Mouse (Mus musculus) kidney, postnatal 10 days (tissue): Measurements from ENCODE around the gene Akap13.

Source experiments
- DNase-seq: peaks from one replicate; pipeline ENCODE4 v3.0.0; 2021; ENCODE audit warnings: mixed read lengths

Gene Akap13

DNA sequence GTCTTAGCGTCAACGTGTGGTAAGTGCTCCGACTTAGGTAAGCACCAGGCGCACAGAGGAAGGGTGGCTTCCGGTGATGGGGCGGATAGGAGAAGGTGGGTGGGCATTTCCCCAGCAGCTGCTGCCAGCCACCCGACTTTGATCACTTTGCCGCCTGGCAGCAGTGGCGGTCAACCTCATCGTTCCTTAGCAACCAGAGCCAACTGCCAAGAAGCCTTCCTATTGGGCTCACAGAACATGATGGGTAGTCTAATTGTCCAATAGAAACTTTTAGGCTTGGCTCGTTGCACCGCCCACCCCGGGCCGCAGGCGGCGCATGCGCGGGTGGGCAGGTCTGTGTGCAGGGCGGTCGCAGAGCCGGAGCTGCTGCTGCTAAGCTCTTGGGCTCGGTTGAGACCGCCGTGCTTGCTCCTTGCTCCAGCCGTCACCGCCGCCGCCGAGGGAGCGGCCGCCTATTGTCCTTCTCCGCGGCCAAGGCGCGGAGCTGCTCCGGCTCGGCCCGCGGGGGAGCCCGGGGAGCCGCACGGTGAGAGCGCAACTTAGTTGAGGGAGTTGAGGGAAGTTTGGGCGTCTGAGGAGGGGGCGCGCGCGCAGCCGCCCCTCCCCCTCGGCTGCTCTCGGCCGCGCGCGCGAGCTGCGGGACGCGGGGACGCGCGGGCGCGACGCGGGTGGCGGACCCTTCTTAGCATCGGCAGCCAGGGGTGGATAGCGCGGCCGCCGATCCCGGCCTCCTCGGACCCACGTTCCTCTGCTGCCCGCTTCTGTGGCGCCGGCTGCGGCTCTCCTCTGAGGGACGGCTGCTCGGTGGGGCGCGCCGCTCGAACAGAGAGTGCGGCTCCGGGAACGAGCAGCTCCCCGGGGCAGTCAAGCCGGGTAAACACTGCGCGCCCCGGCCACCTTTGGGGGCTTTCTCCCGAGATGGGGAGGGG is at the start of gene Akap13:
TSS of gene Akap13 (plus strand) at position 312 of the 929 bp plus-strand sequence.
- DNase-seq: peak; percentile 97

DNA sequence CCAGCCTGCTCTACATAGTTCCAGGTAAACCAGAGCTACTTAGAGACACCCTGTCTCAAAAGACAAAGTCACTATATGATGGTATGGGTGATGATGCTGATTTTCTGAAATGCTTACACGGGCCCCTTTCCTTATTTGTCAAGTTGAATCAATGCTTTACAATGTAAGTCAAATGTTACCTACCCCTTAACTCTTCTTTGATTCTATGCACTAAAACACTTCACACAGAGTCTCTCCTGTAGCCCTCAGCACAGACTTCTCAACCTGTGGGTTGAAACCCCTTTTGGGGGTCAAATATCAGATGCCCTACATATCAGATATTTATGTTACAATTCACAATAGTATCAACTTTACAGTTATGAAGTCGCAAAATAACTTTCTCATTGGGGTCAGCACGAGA is 44.7 kb upstream of the Akap13 start:
- no peak for DNase-seq

DNA sequence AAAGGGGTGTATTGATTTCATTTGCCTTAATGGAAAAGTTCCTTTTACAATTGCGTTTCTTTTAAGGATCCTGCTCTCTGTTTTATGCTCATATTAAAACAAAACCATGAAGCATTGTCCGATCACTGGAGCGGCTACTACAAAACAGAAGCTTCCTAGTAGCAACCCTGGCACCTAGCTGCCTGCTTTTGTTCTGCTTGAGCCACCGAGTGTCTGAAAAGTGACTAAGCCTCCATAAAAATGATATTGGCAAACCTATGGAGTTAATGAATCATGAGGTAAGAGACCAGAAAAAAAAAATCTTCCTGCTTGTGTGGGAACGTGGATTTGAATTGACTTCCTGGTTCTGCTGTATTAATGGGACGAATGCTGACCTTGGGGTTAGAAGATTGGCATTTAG is 44.1 kb upstream of the Akap13 start:
- no peak for DNase-seq

DNA sequence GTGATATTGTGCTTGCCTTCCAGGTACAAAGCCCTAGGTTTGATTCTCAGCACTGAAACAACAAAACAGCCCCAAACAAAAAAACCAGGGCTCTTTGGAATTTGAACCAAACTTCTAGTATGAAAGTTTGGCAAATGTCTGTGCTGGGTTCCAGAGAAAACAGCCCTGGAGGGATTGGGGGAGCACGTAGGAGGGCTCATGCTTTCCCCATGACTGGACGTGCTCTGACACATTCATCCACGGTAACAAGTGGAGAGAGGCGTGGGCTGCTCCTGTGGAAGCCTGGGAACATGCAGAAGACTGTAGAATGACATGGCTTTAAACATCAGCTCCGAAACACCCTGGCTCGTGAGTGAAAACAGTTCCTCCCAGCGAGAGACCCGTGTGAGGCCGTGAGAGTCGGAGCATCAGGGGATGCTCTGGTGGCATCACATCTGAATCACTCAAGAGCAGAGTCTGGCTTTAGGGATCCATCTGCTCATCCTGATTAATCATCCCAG is 43.3 kb upstream of the Akap13 start:
- no peak for DNase-seq

DNA sequence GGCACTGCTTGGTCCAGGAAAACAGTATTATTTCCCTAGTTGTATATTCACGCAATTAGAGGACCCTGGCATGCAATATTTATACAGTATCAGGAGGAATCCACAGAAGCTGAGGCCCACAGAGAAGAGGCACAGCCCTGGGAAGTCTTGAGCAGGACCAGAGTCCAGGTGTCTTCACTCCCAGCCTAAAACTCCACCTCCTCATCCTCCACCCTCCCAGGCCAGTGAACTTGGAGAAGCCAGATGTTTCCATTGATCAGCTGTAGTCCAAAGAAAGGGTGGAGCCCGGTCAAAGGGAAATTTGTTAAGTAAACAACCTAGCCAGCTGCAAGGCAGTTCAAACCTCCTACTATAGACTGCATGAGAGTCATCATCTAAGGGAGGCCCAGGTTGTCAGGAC is 42.8 kb upstream of the Akap13 start:
- no peak for DNase-seq

DNA sequence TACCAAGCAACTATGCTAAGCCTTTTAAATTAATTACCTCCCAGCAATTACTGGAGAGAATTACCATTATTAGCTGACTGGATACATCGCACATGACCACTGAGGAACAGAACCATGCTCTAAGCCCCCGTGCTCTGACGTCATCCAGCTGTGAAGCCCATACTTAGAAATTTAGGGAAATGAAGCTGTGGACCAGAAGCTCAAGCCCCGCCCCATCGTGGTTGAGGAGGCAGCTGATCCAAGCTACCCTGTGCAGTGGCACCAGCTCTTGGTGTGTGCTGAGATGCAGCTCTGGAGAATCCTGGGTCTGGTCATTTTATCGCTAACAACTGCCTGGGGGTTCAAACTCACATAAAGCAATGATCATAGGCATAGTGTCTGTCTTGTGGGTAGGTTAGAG is 41.4 kb upstream of the Akap13 start:
- DNase-seq: no peak

DNA sequence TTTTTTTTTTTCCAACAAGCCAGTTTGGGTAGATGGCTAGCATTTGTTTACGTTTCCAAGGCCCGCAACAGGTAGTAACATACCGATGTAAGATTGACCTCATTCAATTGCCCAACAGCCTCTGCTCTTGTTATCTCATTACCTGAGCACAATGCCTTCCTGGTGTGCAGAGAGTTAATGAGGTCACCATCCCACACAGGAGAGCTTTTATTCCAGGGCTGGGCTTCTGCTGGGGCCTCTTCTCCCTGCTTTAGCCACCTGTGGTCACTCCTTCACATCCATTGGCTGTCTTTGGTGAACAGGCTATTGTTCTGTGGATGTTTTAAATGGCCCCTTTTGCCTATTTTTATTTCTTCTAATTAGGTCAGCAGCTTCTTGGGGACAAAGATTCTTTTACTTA is 41.0 kb upstream of the Akap13 start:
- no peak for DNase-seq

DNA sequence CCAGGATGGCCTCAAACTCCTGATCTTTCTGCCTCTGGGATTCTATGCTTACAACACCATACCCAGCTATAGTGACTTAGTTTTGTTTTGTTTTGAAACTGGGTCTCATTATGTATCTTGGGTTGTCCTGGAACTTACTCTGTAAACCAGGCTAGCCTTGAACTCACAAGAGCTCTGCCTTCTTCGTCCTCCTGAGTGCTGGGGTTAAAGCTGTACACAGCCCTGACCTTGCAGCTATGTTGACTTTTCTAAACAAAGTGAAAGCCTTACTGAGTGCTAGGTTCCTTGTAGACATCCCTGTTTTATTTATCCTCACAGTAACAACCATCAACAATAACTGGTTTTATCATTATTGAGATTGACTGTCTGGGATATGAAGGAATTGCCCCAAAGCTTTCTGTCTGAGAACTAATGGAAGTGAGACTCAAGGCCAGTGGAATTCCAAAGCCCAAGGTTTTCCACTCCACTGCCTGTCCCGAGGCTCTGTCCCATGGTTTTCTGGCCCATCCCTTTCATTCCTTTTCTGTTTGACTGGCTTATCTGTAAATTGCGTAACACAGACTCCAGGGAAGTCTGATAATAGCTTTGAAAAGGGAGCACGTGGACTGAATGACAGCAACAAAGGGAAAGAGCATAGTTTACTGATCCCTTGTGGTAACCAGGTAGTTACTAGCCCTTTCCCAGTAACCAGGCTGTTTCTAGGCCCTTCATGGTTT is 40.0 kb upstream of the Akap13 start:
- no peak for DNase-seq

DNA sequence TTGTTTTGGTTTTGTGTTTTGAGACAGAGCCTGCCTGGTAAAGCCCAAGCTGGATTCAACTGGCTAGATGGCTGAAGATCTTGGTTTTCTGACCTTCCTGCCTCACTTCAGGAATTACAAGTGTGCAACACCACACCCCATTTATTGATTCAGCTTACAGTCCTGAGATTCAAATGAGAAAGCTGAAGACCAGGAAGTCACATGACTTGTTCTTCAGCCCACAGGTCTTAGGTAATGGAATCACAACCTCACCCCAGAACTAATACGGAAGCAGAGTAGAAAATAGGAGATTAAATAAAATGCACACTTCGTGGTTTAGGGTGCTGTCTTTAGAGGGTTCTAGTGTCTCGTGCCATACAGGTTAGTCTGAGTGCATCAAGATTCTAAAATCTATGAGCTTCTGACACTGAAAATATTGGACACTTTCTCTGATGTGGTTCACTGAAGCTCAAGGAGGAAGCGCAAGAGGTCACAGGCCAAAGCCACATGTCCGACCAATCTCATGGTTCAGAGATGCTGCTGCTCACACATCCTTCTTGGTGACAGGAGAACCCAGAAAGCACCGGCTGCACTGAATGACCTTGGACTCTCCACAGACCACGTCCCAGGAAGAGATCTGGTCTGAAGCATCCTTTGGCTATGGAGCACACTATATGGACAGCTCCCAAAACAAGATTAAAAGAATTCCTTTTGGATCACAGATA is 39.3 kb upstream of the Akap13 start:
- no peak for DNase-seq

DNA sequence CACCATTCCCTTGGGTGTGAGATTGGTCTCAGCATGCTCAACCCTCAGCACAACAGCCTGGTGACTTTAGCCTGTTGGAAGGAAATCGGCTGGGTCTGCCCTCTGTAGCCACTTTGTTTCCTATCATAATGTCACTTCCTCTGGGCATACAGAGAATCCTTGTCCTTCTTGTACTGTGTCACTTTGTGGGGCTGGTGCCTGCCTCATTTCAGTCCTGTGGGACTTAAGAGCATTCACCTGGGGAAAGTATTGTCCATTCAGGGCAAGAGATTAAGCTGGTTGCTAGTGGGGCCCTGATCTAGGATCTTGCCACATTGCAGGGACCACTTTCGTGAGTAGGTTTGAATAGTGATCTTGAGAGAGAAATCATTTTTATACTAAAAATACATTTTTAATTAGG is 34.4 kb upstream of the Akap13 start:
- DNase-seq: no peak

DNA sequence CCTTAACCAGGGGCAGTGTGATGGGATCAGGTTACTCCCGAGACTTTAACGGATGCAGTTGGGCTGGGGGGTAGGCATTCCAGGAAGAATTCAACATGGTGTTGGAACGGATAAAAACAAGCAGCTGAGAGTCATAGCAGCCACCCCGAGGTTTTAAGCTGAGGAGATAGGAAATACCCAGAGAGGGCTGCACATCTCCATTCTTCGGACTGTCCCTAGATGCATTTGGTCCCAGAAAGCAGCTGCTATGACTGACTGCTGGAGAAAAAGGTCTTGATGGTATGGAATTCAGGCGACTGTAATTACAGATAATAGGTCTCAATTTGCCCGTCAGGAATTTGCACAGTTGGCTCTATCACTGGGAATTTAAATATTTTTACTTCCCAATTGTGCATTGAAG is 31.2 kb upstream of the Akap13 start:
- DNase-seq: no peak

DNA sequence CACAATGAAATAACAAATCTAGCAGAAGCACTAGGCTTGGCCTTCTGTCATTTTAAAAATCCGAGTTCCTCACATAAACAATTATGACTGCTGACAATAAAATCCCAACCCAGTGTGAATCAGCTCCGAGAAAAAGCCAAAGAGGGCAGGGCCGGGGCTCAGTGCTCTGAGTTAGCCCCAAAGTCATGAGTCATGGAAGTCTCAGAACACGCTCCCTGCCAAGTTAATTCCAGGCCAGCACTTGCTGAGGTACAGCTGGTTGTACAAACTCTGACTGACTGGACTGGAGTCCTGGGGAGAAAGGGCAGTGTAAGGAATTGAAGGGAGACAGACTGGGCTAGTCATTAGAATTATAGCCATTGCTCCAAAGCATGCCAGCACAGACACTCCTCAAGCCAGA is 28.0 kb upstream of the Akap13 start:
- DNase-seq: peak; percentile 68

DNA sequence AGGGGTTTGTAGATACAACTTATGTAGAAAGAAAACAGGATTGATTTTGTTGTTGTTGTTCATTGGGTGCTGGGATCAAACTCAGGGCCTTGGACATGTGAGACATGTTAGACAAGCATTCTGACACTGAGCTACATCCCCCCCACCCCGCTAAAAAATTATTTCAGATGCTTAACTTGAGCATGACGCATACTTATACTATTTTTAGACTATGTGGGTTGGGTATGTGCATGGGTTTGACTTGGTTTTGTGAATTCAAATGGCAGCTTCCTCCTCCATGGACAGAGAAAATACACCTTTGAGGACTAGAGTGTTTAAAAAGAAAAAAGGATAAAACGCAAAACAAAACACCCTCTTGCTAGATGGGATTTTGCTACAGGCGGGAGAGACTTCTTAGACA is 26.4 kb upstream of the Akap13 start:
- DNase-seq: no peak

DNA sequence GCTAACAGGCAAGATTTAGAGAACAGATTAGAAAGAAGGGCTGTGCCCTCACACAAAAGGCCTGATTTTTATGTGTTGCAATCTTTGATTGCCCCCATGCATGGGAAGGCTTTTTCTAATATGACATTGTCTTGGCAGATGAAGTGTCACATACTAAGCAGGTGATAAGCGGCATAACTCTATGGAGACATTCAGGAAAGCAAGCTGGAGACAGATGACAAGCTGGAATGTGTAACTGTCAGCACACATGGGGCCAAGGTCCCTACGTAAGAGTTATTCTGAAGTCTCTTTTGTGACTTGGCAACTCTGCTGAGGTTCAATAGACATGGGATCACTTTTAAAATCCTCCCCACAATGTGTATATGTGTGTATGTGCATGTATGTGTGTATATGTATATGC is 24.8 kb upstream of the Akap13 start:
- no peak for DNase-seq

DNA sequence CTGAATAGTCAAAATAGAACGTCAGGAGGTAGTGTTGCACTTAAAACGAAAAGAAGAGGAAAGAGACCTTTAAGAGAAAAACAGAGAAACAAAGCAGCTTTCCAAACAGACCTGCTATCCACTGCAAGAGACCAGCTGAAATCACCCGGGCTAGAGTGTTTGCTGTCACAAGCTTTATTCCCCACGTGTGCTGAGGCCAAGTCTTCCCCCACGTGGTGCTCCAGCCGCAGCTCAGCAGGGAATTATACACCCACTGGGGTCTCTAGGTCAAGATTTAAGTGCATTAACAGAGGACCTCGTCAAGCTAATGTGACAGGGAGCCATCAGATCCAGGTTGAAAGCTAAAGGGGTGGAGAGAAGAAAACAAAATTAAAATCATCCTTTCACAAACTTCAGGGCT is 24.3 kb upstream of the Akap13 start:
- DNase-seq: no peak

DNA sequence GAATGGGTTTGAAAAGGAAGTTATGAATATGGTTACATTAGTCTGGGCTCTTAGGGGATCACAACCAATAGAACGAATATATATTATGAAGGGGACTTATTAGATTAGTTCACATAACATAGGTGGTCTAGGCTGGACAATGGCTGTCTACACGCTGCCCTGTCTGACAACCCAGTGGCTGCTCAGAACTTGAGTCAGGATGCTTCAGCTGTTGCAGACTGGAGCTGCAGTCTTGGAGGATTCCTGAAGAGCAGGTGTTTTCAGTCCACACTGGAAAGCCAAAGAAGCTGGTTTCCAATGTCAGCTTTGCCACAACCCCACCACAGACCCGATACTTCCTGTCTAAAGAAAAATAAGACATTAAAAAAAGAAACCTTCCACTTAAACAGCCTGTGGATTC is 23.3 kb upstream of the Akap13 start:
- DNase-seq: no peak

DNA sequence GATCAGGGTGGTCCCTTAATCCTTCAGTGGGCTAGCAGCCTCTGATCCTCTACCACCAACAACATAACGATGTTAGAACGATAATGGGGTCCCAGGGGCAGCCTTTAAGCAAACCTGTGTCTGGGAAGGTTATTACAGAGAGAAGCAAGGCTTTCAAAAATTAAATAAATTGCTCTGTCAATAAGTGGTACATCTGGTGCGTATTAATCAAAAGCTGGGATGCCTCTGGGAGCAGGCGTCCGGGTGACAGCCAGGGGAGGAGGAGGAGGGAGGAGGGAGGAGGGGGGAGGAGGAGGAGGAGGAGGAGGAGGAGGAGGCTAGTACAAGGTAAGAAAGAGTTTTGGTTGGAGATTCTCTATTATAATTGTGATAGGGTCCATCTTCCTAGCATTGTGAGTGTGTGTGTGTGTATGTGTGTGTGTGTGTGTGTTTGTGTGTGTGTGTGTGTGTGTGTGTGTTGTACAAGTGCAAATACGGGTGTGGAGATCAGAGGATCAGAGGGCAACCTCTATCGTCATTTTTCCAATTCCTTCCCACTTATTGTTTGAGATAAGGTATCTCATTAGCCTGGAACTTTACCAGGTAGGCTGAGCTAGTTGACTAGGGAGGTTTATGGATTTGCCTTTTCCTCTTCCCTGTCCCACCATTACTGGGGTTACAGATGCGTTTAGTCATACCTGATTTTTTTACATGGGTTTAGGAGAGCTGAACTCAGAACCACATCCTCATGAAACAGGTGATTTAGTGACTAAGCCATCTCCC is 18.7 kb upstream of the Akap13 start:
- no peak for DNase-seq

DNA sequence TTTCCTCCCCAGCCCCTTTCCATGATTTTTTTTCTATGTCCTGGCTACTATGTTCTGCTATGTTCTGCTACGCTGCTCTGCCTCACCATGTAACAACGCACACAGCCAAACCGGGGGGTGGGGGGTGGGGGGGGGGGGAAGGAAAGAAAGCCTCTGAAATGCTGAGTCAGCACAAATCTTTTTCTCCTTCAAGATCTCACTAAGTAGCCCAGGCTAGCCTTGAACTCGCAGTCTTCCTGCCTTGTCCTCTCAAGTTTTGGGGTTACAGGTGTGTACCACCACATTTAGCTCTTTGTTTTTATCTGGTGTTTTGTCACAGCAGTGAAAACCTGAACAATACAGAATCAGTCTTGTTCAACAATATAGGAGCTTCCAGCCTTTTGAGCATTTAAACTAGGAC is 15.8 kb upstream of the Akap13 start:
- no peak for DNase-seq

DNA sequence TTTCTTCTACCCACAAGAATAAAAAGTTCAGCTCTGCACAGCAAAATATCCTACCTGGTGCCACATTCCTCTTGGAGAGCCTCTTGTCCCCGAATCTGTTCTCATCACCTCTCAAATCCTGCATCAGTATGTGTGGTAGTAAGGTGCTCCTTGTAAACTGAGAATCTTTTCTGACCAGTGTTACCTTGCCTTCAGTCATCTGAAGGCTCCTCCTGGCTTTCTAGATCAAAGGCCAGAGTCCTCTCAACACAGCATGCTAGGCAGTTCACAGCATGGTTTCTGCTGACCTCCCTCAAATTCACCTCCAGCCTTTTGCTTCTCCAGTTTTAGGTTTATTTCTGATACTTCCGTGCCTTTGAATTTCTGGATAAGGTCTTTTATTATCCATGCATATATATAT is 15.1 kb upstream of the Akap13 start:
- no peak for DNase-seq

DNA sequence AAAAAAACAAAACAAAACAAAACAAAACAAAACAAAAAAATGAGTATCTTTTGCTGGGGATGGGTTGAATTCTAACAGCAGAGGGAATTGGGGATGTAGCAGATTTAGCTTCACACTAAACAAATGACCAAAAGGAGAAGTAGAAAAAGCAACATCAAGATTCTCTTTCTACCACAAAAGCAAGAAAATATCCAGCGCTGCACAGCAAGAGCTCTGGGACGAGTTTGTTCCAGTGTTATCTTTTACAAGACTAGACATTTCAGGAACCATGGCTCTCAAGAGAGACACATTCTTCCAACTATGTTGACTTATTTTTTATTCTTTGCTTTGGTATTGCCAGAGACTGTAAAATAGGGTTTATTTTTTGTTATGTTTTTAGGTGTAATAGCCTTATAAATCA is 13.4 kb upstream of the Akap13 start:
- DNase-seq: no peak

DNA sequence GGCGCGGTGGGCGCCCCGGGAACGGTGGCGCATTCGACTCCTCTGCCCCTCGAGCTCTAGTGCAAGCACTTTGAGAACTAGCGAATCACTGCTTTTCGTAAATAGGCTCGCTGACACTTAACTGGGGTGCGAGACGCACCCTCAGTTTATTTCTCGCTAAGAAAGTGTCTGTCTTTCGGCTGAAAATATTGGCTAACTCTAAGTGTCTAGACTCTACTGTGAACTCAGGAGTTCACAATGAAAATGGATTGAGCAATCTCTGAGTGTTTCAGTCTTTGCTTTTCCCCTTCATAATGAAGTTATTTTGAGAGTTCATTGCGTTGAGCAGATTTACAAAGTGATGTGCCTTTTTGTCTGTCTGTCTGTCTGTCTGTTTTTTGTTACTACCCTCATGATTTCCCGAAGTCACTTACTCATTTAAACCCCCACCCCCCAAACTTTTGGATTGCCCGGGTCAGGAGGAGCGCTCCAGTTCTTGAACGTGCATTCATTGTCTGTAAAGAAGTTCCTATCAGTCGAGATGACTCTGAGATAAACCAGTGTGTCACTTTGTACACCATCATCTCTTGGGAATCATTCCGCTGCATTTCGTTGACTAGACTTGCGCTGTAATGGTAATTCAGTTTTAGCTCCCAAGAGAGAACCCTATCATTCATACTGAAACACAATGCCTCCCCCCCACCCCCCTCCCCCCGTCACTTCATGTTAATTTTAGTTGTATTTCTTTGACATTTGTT is 986 bp downstream of the Akap13 start:
- DNase-seq: no peak

DNA sequence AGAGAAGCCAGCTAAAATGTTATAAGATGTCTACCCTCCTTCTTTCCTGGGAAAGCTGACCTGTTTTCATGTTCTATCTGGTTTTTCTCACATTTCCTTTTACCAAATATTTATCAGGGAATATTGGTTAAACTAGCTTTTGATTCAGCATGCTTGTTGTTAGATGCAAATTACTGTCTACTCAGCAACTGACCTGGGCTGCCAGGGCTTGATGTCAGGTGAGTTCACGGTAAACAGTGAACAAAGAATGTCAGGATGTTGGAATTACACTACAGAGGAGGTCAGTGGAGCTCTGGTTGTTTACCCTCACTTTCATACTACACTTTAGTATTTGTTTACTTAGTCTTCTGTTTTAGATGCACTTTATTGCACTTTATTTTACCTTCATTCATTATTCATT is 5.0 kb downstream of the Akap13 start:
- no peak for DNase-seq
